Mouse (Mus musculus) right cerebral cortex, postnatal 14 days (tissue): ENCODE measurements around the gene Zfhx3.

Experiments
- DNase-seq: peaks from one replicate; pipeline ENCODE4 v3.0.0; 2022

The Zfhx3 gene

DNA sequence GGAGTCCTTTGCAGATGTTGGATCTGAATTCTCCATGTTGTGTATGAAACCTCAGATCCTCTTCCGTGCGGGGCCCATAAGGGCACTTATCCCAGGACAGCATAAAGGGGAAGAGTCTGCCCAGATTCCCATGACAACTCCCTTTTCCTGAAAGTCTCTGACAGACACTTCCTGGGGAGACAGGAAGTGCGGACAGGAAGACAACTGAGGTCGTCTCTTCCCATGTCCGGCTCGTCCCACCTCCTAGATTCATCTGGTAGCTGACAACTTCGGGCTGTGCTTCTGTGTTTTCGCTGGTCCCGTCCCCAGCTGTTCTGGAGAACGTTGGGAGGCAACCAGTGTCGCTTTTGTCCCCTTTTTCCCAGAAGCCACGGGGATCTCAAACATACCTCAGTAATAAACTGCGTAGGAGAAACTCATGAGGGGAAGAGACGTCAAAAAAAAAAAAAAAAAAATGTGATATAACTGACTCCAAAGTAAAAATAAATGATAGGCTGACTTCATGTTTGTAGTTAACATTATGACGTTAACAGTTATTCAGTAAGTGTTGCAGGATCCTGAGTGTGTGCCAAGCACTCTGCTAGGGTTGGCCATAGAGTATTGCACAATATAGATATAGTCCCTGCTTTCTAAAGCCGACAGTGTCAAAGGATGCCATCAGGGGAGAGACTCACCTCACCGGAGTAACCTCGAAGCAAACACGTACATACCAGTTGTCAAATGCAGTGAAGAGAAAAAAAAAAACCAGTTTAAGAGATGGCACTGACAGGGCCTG is 653.5 kb downstream of the Zfhx3 start:
- DNase-seq, result no peak

DNA sequence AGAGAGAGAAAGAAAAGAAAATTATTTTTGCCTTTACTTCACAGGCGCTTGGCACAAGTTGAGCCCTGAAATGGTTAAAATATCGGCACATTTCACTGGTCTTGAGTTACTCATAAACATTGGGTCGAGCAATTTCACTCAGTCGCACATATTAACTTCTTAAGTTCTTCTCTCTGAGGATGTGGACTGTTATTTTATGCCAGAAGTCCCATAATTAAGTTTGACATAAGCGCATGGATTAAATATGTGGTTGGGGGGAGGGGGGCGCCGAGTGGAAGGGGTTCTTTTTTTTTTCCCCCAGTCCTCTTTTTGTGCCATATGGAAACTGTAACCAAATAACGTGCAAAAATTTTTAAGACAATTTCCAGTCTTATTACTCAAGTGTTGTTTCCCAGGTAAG is 656.6 kb downstream of the Zfhx3 start:
- DNase-seq, result no peak

DNA sequence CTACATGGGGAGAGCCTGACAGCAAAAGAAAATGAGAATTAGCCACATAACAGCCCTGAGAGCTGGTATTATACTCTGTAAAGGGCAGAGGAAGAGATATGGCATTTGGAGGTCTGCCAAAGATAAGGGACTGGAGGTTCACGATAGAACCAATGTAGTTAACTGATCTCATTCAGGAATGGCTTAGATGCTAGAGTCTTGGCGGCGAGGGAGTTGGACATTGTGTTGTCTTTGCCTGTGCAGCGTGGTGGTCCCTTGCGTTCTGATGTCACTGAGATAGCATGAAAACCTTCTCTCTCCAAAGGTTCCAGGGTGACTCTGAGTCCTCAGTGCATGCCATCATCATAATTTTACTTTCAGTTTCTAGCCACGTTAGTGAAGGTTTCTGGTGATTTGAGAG is 657.1 kb downstream of the Zfhx3 start:
- no peak for DNase-seq

DNA sequence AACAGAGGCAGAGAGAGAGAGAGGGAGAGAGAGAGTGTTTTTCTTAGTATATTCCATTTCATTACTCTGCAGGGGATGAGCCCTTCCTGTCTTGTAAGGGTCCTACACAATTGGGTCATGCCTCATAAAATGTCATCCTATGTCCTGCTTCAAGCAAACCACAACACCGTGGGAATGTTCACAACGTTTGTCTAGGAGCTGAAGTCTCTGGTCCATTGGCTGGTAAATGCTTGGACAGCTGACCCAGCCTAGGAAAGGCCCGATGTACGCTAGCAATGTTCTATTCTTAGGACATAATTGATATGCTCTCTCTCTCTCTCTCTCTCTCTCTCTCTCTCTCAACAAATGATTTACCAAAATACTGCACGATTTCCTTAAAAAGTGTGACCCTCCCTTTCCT is 666.2 kb downstream of the Zfhx3 start:
- no peak for DNase-seq

DNA sequence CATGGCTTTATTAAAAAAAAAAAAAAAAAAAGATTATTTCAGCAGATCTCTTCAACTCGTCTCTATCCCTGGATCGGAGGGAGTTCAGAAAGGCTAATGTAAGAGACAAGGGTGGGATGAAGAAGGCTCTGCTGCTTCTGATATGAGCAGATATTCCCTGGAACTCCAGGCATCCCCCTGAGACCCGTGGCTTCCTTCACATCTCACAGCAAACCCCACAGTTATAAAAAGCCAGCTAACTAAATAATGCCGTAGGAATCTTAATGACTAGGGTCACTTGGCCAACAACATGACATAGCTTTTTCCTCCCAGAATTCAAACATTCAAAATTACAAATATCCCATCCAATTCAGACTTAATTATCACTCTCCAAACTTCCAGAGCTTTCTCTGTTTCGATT is 666.7 kb downstream of the Zfhx3 start:
- no peak for DNase-seq

DNA sequence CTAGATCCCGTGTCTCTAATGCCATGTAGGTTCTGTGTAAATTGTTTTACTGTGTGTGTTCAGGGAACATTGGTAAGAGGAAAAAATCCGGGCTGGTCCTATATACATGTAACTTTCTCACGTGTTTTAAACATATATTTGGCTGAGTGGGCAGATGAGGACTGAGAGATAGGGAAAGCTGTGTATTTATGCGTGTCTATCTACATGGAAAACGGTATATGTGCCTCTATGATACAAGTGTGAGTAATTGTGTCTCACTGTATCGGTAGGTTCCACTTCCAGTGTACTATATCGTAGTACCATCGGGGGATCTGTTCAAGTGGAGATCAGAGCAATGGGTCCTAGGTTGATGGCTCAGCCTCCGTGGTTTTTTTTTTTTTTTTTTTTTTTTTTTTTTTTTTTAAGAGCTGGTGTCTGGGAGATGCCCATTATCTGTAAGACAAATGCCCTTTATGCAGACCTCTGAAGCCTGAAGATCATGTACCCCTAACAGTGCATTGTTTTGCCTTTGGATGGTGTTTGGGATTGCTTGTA is 668.8 kb downstream of the Zfhx3 start:
- no peak for DNase-seq

DNA sequence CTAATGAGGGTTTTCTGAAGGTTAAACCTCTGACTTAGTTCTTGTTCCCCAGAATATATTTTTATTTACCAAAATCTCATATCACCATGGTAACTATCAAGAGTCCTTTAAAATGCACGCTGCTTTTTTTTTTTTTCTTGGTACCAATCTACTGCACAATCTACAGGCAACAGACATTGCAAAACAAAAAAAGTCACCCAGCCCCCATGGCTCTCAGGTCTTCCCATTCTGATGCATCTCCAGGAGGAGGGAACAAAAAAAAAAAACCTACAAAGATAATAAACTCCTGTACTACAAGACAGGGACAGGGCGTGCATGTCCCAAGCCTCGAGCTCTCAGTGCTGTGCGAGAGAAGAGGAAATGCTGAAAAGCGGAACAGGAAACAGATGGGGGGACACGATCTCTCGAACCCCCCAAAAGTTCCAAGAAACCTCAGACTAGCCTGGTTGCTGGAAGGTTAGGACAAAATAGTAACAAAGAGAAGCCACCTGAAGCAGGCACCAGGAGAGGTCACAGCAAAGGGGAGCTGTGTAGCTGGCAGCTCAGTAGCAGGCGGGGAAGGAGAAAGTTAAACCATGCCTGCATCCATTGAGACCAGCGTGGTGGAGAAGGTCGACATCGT is 669.5 kb downstream of the Zfhx3 start:
- DNase-seq, result no peak

DNA sequence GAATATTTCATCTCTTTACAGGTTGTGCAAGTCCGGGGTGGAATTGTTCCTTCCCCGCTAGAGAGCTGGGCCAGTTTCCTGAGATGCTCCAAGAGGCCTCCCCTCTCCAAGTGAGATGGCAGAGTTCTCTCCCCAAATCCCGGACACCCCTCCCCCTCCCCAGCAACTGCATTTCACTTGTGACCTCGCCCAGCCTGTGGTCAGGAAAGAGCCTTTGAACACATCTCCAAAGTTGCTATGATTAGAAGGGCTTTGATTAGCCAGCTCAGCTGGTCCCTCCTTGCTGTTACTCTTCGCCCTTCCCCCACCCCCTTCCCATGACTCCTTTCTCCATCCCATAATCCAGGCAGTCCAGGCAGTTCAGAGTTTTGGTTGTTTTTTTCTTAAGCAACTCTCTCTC is 670.4 kb downstream of the Zfhx3 start:
- DNase-seq, result no peak

DNA sequence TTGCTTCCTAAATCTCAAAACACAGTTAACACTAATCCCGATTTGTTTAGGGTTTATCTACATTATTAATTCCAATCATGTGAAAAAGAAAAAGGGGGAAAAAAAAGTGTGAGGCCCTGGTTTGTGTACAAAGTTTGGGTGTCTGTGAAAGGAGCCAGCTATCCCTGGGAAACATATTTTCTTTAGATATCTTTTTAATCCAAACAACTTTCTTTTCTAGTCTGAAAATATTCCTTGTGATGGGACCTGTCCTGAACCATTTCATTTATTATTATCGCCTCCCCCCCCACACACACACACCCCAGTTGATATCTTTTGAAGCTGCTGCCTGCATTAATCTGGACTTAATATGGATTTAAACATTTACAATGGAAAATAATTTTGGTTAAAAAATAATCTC is 670.8 kb downstream of the Zfhx3 start:
- no peak for DNase-seq

DNA sequence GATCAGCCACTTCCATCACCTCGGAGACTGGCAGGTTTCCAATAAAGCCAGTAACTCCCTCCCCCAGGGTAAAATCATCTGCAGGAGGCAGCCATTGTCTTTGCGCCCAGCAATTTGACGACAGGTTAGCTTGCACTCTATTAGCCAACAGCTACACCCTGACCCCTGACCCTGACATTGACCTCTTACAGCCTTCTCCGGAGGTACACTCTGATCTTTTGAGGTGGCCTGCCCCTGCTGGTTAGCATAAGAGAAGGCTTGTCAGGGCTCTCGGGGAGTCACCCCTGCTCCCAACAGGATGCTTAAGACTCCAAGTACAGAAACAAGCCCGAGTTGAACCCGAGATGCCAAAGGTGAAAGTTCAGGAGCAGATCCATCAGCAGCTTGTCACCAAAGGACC is 678.9 kb downstream of the Zfhx3 start:
- DNase-seq, result no peak

DNA sequence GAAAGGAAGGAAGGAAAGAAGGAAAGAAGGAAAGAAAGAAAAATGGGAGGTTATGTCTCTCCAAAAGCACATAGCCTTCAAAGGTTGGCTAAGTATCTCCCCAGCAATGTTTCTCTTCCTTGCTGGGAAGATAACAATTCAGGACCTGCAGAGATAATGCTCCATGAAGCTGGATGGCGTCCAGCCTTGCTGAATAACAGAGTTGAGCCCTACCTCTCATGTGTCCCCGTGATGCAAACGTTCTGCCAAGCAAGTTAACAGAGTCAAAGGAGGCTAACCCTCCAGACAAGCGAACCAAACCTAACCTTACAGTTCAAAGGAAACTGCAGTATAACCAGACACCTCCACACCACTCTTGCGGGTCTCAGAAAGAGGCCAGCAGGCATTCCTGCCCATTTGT is 681.2 kb downstream of the Zfhx3 start:
- no peak for DNase-seq

DNA sequence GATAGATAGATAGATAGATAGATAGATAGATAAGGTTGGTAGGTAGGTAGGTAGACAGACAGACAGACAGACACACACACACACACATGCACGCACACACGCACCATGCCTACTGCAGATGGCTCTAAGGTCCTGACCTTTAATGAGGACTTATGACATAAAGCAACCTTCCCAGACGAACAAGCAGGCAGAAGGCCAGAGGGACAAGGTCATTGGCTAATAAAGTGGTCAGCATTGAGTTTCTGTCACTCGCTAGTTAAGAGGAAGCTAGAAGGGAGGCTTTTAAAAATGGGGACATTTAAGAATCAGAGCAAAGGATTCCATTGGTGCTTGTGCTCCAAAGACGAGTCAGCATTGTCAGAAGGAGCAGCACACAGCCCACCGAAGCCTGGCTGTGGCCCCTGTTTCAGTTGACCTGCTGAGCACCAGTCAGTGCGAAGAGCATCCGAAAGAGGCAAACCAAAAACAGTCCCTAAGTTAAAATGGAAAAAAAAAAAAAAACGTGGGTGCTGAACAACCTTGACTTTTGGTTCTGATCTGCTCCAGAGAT is 683.2 kb downstream of the Zfhx3 start:
- no peak for DNase-seq

DNA sequence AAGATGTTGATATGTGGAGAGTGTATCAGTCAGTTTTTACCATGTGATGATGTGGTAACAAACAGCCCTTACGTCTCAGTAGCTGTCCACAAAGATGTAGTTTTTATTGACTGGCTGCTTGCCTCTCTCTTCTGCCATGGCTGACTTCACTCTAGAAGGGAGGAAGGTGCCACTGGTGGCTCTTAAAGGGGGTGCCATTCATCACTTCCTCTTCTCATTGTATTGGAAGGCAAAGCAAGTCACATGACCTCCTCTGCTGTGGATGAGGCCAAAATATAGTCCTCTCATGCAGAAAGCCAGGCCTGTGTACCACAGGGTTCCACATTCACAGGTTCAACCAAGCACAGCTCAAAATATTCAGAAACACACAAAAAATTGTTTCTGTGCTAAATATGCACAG is 688.6 kb downstream of the Zfhx3 start:
- no peak for DNase-seq

DNA sequence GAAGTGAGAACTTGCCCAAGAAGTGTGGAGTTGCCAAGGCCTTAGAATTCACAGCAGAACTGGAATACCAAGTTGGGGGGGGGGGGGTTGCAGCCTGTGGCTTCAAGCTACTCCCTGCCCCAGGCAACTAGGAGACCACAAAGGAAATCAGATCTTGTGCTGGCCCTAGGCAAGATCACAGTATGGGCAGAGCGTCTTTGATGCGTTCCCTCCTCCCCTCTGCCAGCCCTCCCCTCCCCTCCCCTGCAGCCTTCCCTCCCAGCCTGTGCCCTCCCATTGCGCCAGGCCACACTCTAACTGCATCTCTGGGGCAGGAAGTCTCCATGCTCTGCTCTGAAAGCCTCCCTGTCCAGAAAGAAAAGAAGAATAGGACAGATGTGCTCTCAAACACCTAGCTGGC is 691.8 kb downstream of the Zfhx3 start:
- DNase-seq, result no peak

DNA sequence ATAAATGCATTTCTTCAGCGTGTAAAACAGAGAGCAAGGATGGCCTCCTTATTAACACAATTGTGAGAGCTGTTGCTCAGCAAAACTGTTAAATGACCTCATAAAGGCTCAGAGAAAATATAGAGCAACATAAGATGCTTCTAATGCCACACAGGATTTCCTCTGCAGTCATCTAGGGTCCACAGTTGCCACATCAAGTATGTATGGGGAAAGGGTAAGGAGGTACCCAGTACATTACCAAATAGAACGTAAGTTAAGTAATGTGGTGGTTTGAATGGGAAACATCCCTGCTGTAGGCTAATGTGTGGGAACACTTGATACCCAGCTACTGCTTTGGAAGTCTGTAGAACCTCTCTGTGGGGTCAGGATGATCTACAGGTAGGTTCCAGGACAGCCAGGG is 695.4 kb downstream of the Zfhx3 start:
- no peak for DNase-seq

DNA sequence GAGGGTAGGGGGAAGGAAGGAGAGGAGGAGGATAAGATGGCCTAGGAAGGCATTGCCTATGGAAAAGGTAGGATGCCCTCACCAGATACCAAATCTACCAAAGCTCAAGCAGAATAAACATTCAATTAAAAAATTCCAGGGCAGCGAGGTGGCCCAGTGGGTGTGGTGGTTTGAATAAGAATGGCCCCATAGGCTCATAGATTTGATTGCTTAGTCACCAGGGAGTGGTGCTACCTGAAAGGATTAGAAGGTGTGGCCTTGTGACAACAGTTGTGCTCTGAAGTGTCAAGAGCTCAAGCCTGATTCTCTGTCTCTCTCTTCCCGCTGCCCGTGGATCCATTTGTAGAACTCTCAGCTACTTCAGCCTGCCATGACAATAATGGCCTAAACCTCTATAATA is 703.2 kb downstream of the Zfhx3 start:
- DNase-seq, result no peak

DNA sequence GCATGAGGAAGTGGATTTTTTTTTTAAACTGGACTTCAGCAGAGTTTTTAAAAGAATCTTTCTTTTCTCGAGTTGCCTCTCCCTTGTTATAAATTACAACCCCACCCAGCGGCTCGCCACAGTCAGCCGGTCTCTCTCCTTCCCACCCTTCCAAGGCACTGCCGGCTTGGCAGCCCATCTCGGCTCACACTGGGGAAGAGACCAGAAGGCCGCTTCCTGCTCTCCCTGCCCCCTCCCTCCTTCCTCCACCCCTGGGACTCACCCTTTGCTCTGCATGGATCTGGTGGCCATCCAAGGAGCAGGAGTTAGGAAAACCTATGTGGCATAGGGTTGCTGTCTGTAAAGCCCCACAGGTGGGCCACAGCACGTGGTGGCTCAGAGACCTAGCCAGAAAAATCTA is 705.1 kb downstream of the Zfhx3 start:
- no peak for DNase-seq

DNA sequence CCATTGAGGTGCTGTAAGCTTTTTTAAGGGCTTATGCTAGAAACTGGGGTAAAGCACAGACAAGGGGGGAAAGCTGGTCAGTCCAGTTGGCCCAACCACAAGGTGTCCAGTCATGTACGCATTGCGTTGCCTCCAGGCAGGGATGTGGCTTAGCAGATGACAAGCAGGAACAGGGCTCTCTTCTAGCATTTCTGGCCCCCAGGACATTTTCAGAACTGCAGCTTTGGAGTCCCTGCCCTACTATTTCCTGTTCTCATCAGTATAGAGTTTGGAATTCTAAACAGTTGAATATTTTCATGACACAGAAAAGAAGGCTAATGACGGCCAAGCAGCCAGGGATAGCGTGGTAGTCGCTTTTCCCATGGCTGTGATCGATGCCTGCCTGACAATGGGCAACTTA is 706.5 kb downstream of the Zfhx3 start:
- no peak for DNase-seq

DNA sequence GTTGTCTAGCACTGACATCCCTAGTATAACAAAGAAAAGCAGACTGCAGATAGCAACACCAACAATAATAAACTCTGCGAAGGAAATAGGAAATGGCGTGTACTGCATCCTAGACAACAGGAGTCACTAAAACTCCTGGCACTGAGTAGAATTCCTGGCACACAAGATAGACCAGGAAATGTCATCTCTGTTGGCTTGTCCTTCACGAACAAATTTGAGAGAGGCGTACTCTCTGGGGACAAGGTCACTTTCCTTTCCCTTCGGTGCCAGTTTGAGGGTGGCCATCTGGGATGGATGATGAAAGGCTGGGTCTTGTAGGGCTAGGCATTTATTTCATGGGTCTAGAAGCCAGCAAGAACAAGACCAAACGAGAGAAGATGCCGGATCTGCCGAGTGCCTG is 708.4 kb downstream of the Zfhx3 start:
- DNase-seq, result no peak

DNA sequence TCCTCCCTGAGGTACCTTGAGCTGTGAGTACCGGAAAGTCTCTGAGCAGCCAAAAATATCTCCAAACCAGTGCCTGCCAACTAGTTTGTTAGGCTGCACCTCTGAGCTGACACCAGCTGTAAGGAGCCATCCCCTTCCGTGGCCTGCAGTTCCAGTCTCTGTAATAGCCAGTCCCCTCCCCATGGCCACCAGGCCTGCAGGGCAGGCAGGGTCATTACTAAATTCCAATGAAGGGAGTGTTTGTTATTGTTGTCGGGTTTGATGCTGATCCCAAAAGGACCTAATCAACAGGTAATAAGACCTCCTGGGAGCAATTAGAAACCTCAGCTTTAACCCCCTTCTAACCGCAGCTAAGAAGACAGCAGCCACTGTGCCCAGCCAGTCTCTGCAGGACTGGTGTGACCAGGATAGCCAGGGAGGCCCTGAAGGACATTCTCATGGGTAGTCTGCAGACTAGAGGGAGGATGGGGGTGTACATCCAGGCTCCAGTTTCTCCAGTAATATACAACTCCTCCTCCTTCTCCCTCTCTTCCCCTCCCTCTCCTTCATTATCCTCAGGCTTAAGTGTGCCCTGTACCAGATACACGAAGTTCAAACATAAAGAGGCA is 719.1 kb downstream of the Zfhx3 start:
- DNase-seq, result no peak

DNA sequence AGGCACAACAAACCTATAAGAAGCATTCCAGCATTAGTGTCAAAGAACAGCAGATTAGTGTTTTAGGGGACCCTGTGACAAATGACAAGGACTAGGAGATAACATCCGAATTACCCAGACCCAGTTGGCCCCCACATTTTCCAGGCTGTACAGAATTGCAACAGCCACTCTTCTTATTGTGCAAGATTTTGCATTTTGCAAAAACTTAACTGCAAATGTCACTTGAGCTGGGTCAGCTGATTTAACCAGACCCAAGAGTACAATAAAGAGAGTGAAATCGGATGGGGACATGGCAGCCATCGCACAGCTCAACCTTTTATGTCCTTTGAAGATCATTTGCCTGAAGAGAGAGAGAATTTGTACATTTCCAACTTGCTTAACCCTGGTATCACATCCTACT is 720.3 kb downstream of the Zfhx3 start:
- DNase-seq, result no peak

DNA sequence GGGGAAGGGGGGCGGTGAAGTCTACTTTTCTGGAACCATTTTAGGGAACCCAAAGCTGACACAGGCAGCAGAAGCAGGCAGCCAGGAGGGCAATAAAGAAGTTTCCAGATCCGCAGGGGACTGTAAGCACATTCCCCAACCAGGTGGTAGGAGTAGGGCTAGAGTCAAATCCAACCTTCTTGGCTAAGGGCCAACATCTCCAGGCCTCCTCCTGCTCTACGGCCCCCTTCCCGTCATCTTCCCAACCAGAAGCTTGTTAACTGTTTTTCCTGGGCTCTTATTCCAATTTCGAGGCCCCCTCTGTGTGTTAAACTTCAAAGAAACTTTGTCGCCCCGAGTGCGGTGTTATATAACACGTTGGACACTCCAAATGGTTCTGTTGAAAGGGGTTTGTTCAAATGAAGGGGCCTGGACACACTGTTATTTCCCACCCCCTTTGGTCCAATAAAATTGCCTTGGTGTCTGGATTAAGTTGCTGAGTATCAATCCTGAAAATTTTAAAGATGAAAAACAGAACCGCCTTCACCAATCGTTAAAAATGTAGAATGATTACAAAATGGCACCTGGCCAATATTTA is 729.6 kb downstream of the Zfhx3 start:
- no peak for DNase-seq

DNA sequence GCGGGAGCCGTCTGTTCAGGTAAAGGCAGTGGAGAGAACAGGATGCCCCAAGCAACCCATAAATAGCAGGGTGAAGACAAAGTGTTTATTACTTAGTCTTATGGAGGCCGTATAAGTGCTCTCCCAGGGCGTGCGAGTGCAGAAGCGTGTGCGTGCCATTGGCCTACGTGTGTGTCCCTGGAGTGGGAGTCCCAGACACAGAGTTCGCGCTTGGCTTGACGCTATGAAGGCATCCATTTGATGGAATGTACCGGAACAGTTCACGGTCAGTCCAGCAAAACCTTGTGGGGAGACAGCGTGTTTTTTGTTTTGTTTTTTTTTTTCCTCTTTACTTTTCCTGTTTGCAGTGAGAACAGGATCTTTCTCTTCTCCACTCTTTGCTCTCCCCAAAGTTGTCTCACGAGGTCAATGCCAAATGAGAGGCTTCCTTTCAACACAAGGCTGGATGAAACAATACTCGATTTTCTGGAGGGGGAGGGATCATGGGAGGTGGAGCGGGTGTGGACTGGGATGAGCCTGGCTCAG is 732.6 kb downstream of the Zfhx3 start:
- no peak for DNase-seq
